Mouse (Mus musculus) lung, postnatal 0 days (tissue): ENCODE results near the gene Mrpl53. TPM values are rescaled to one million over a fixed set of nuclear protein-coding genes. Genes with fewer than 3 reads are reported as not detected.

Experiments used
- ATAC-seq: fragments of 200-750 bp; cut with Nextera tagmentation; 2 replicates; pipeline ENCODE4 v1.8.0; 2017; ENCODE audit warnings: moderate library complexity
- DNase-seq: peaks from one replicate; pipeline ENCODE4 v3.0.0-alpha.2; 2016; ENCODE audit warnings: low spot score
- H3K27ac ChIP-seq: fragments of 300-500 bp; sonication (generic); 2 replicates; pipeline ENCODE4 v1.5.1; 2014; ENCODE audit warnings: antibody characterized with exemption, mild to moderate bottlenecking, low read length, mixed read lengths
- H3K27me3 ChIP-seq: fragments of 300-500 bp; sonication (generic); replicated peaks from 2 replicates; pipeline ENCODE4 v1.6.1; 2014; ENCODE audit warnings: low read length, mixed read lengths; ENCODE audit not compliant: insufficient read depth
- H3K36me3 ChIP-seq: fragments of 300-500 bp; sonication (generic); 2 replicates; pipeline ENCODE4 v1.6.1; 2014; ENCODE audit warnings: low read length, mixed read lengths; ENCODE audit not compliant: insufficient read depth
- H3K4me1 ChIP-seq: fragments of 300-500 bp; sonication (generic); 2 replicates; pipeline ENCODE4 v1.6.1; 2014; ENCODE audit warnings: antibody characterized with exemption, low read depth, low read length, mixed read lengths; ENCODE audit not compliant: insufficient read depth
- H3K4me2 ChIP-seq: fragments of 300-500 bp; sonication (generic); replicated peaks from 2 replicates; pipeline ENCODE4 v1.6.1; 2014; ENCODE audit warnings: low read depth, mild to moderate bottlenecking, low read length, moderate library complexity, mixed read lengths
- H3K4me3 ChIP-seq: fragments of 300-500 bp; sonication (generic); 2 replicates; pipeline ENCODE4 v1.5.1; 2014; ENCODE audit warnings: low read depth, low read length
- H3K9ac ChIP-seq: fragments of 300-500 bp; sonication (generic); replicated peaks from 2 replicates; pipeline ENCODE4 v1.6.1; 2014; ENCODE audit warnings: low read depth, mild to moderate bottlenecking
- H3K9me3 ChIP-seq: fragments of 300-500 bp; sonication (generic); 2 replicates; pipeline ENCODE4 v1.6.1; 2016; ENCODE audit warnings: low read length, mixed read lengths
- CTCF ChIP-seq: IDR thresholded peaks from 2 replicates; pipeline ENCODE4 v1.5.1; 2016; ENCODE audit warnings: antibody characterized with exemption, mild to moderate bottlenecking
- EP300 ChIP-seq: IDR thresholded peaks from 2 replicates; pipeline ENCODE4 v1.6.1; 2016; ENCODE audit warnings: antibody characterized with exemption, mild to moderate bottlenecking, control low read depth
- WGBS: fragments of 180-500 bp; shearing (Covaris S2); extraction: QIAGEN DNeasy Blood & Tissue Kit; methylation state at CpG from one replicate; pipeline ENCODE4 v1.1.7; 2014; 5-methylcytosine and 5-hydroxymethylcytosine counted together
- polyA plus RNA-seq: library from polyadenylated mRNA; unstranded; fragments of >200 nt; fragmentation: Nextera tagmentation; extraction: Ambion mirVana; gene quantifications from 2 replicates; pipeline ENCODE4 v1.2.1, GENCODE M21; 2015

The Mrpl53 gene
- polyA plus RNA-seq, 1 experiment from 2014 or later = 128 TPM

GRCm38 (mm10) chr6:83136291-83136880 is 27.5 kb downstream of the Mrpl53 start:
- ATAC-seq (no peak), DNase-seq (peak; percentile 29)
- no peaks in the 10 kb centered on the region for H3K27me3 ChIP-seq
- peak overlapping the region; percentile 51 for H3K4me3 ChIP-seq
- H3K9me3 ChIP-seq = no peaks in the 10 kb centered on the region
- 12% methylated on average over 5 of the region's 5 CpGs for WGBS
- peak overlapping the region; percentile 96 for H3K27ac ChIP-seq
- H3K9ac ChIP-seq = peak overlapping the region; percentile 61
- peaks cover 23% of the 10 kb centered on the region; the same call in 1 of the 2 replicates for H3K4me1 ChIP-seq
- TF ChIP-seq CTCF (no peak), EP300 (no peak)
- H3K36me3 ChIP-seq = no peaks in the 10 kb centered on the region
- peak overlapping the region; percentile 89 for H3K4me2 ChIP-seq

- Histone ChIP-seq H3K9ac (peak overlapping the region; percentile 61), H3K4me2 (peak overlapping the region; percentile 89), H3K36me3 (no peaks in the 10 kb centered on the region), H3K9me3 (no peaks in the 10 kb centered on the region), H3K4me3 (peak overlapping the region; percentile 51), H3K27ac (peak overlapping the region; percentile 96), H3K27me3 (no peaks in the 10 kb centered on the region), H3K4me1 (peaks cover 21% of the 10 kb centered on the region; the same call in 1 of the 2 replicates)
- TF ChIP-seq EP300 = no peak
- no peak for TF ChIP-seq CTCF
- WGBS = 1% methylated on average over 22 of the region's 26 CpGs
- ATAC-seq (peak; percentile 75), DNase-seq (peak; percentile 85)
These were observed 28.2 kb downstream of the Mrpl53 start for GRCm38 (mm10) chr6:83136881-83137575.

- TF ChIP-seq EP300 (no peak), CTCF (peak; percentile 33)
- WGBS = under 1% methylated on average over 12 of the region's 12 CpGs
- peak overlapping the region; percentile 61 for H3K9ac ChIP-seq
These were observed 28.7 kb downstream of the Mrpl53 start for GRCm38 (mm10) chr6:83137576-83137950.

GRCm38 (mm10) chr6:83138056-83138455 is 29.2 kb downstream of the Mrpl53 start:
- Histone ChIP-seq H3K4me2 (peak overlapping the region; percentile 89), H3K9ac (0 out of 2 replicates have a peak overlapping the region, but pooled peaks have one; percentile 61), H3K27ac (peak overlapping the region; percentile 96), H3K27me3 (no peaks in the 10 kb centered on the region), H3K36me3 (no peaks in the 10 kb centered on the region), H3K4me1 (peaks cover 21% of the 10 kb centered on the region; the same call in 1 of the 2 replicates), H3K4me3 (peak overlapping the region; percentile 51), H3K9me3 (no peaks in the 10 kb centered on the region)
- ATAC-seq (peak; percentile 12; the same call in 1 of the 2 replicates), DNase-seq (peak; percentile 34)
- WGBS = 2% methylated on average over 11 of the region's 11 CpGs
- TF ChIP-seq CTCF (peak; percentile 29; the same call in 1 of the 2 replicates), EP300 (no peak)

More at GRCm38 (mm10) chr6:83137576-83137950, 28.7 kb downstream of the Mrpl53 start:
- Histone ChIP-seq H3K4me3 (peak overlapping the region; percentile 51), H3K4me1 (peaks cover 21% of the 10 kb centered on the region; the same call in 1 of the 2 replicates), H3K27ac (peak overlapping the region; percentile 96), H3K36me3 (no peaks in the 10 kb centered on the region), H3K4me2 (peak overlapping the region; percentile 89), H3K9me3 (no peaks in the 10 kb centered on the region), H3K27me3 (no peaks in the 10 kb centered on the region)
- ATAC-seq (peak; percentile 85), DNase-seq (peak; percentile 94)

- no peak for ATAC-seq
- TF ChIP-seq CTCF (no peak), EP300 (no peak)
- Histone ChIP-seq H3K9me3 (no peaks in the 10 kb centered on the region), H3K36me3 (no peaks in the 10 kb centered on the region), H3K4me2 (no peak overlapping the region), H3K27ac (no peak overlapping the region), H3K27me3 (no peaks in the 10 kb centered on the region), H3K4me3 (no peak overlapping the region), H3K4me1 (peaks cover 20% of the 10 kb centered on the region; the same call in 1 of the 2 replicates), H3K9ac (no peak overlapping the region)
- 93% methylated on average over 8 of the region's 8 CpGs for WGBS
- DNase-seq = no peak
These were observed 31.2 kb downstream of the Mrpl53 start for GRCm38 (mm10) chr6:83140044-83140443.

GRCm38 (mm10) chr6:83141636-83142035 is 32.8 kb downstream of the Mrpl53 start:
- TF ChIP-seq CTCF = no peak
- no peak for TF ChIP-seq EP300
- H3K4me1 ChIP-seq = peaks cover 5% of the 10 kb centered on the region; the same call in 1 of the 2 replicates
- H3K4me3 ChIP-seq = no peak overlapping the region
- H3K27ac ChIP-seq = no peak overlapping the region
- no peaks in the 10 kb centered on the region for H3K36me3 ChIP-seq
- H3K9ac ChIP-seq = no peak overlapping the region
- DNase-seq (no peak), ATAC-seq (no peak)
- 48% methylated on average over 4 of the region's 4 CpGs for WGBS
- peak overlapping the region; percentile 41; the same call in 1 of the 2 replicates for H3K4me2 ChIP-seq
- no peaks in the 10 kb centered on the region for H3K9me3 ChIP-seq
- no peaks in the 10 kb centered on the region for H3K27me3 ChIP-seq
